Mouse (Mus musculus) gastrocnemius, postnatal 4 days (tissue): ENCODE data around the gene Pgs1. TPM values are rescaled to one million over a fixed set of nuclear protein-coding genes. Genes with fewer than 3 reads are reported as not detected.

ENCODE experiments used
- DNase-seq, 2 experiments: peaks; one replicate each; pipeline ENCODE4 v3.0.0; 2021 to 2022; ENCODE audit warnings: low spot score in 2 of 2, mixed read lengths in 2 of 2
- long read RNA-seq, 2 experiments: library from polyadenylated mRNA; stranded (forward); transcript quantifications; one replicate each; pipeline ENCODE4 v2.0.0; 2021
- total RNA-seq, 2 experiments: library from RNA; stranded (reverse); gene quantifications; 2 replicates each; pipeline ENCODE4 v1.2.3; 2021

The Pgs1 gene
- total RNA-seq = 10 to 100 TPM; 21.6 to 24.6 TPM
- long read RNA-seq, experiment 1, transcript Pgs1-201 (10 exons, 2,197 nt) = minor isoform, 5 of 68 reads
- long read RNA-seq, experiment 1, transcript Pgs1-203 (10 exons, 2,863 nt) = major isoform, 38 of 68 reads
- long read RNA-seq, experiment 1, partial matches to known transcripts = 6 of 68 reads
- long read RNA-seq, experiment 1, other reads (novel, unspliced or antisense) = 18 of 68 reads
- long read RNA-seq, experiment 2, transcript Pgs1-203 (10 exons, 2,863 nt) = major isoform, 62 of 88 reads
- long read RNA-seq, experiment 2, partial matches to known transcripts = 3 of 88 reads
- long read RNA-seq, experiment 2, other reads (novel, unspliced or antisense) = 20 of 88 reads

DNA sequence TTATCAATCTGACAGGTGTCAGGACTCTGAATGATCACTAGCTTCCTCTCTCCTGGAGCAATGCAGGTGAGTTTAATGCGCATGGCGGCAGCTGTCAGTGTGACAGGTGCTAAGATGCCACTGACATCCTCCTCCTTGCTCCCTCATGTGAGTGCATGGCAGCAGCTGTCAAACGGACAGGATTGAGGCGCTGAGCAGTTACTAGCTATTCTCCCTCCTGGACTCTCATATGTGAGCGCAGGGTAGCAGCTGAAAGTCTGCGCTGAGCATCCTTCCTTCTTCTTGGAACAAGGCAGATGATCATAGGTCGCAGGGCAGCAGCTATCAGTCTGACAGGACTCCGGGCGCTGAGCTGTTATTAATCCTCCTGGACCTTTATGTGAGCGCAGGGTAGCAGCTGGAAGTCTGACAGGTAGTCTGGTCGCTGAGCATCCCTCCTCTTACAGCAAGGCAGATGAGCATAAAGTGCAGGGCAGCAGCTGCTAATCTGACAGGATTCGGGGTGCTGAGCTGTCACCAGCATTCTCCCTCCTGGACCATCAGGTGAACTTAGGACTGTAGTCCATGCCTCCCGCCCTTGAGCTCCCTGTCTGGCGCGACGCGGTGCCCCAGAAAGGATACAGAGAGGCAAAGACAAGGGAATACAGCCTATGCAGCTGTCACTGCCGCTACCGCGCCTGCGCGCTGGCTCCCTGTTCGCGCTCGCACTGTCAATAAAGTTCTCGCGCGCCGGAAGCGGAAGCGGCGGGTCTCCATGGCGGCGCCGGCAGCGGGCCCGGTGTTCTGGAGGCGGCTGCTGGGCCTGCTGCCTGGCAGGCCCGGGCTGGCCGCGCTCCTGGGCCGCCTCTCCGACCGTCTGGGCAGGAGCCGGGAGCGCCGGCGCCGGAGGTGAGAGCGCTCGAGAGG, at the start of gene Pgs1:
Gene Pgs1, plus strand, starts transcription at position 167 of the 906 bp plus-strand sequence.
- DNase-seq = peak; percentile 85 to 93

DNA sequence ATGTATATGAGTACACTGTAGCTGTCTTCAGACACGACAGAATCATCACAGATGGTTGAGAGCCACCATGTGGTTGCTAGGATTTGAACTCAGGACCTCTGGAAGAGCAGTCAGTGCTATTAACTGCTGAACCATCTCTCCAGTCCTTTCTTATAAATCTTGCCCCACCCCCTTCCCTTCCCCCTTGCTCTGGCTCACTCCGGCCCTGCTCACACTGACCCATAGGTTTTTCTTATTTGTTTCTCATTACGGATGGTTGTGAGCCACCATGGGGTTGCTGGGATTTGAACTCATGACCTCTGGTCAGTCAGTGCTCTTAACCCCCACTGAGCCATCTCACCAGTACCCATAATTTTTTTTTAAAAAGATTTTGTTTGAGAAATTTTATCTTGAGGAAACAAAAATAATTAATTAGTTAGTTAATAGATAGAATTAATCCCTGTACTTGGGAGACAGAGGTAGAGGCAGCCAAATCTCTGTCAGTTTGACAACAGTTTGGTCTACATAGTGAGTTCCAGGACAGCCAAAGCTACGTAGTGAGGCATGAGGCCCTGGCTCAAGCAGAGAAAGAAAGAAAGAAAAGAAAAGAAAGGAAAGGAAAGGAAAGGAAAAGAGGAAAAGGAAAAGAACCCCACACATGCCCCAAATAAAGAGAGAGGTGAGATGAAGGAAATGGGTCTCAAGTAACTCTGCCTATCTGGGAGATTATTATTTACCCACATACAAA, 46.9 kb upstream of the Pgs1 start:
- no peak for DNase-seq

DNA sequence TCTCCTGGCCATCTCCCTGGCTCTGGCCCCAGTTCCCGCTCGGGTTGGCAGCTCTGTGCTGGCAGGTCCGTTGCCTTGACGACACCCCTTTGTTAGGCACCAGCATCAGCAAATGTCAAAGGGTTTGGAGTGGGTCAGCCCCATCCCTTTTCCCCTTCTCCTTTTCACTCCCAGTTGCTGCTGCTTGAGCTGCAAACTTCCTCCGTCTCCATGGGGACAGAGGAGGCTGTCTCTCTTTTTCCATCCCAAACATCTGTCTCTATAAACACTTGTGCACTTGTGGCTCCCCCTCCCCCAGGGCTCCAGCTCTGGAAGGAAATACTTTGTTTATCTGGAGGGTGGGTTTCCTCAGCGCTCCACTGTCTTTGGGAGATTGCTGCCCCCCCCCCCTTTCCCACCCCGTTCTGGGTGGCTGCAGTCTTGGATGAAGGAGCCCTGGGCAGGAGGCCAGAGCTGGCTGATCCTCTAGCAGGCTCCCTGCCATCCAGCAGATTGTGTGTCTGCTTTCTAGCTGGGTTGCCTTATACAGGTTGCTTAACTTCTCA, 46.3 kb upstream of the Pgs1 start:
- DNase-seq = peak; percentile 75 to 86

DNA sequence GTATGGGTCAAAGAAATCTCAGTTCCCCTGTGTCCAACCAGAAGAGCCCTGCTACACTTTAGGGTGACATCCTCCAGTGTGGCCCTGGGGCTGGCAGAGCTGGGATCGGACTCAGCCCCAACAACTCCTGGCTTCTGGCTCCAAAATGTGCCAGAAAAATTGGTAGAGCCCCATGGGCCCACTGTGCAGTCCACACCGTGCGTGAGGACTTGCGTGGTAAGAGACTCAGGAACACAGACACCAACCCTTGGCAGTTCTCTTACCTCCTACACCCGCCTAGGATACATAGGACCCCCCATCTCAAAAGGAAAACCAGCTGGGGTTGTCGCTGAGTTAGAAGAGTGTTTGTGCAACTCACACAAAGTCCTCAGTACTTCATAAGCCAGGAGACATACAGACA, 45.2 kb upstream of the Pgs1 start:
- DNase-seq = no peak

DNA sequence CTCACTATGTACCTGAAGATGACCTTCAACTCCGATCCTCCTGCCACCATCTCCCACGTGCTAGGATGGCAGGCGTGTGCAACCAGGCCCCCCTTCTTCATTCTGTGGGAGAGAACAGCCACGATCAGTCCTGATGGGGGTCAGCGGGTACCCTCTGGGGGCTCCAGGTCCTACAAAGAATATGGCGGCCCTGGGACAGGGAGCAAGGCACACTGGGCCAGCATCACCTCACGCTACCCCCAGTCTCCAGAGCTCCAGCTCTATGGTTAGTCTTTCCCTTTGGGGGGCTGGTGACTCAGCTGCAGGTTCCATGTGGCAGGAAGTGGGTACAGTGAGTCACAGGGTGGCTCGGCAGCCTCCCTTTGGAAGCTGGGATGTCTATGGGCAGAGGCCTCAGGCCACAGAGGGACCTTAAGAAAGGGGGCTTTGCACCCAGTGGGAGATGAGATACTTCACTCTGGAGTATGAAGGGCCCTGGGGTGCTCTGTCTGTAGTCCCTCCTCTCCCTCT, 44.7 kb upstream of the Pgs1 start:
- no peak for DNase-seq

DNA sequence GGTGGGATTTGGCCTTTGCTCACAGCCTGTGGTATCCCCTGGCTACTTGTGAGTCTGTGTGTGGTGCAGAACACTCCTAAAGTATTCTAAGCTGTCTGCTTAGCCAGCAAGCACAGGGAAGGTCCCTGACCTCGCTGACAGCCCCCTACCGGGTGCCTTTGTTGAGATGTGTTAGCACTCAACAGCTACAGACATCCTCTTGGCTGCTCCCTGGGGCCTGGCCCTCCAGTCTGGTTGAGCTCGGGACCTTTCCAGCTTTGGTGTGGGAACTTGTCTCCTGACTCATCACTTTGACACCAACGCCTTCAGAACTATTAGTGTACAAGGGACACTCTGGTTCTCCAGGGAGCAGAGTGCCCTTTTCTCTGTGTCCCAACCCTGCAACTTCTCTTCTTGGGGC, 44.2 kb upstream of the Pgs1 start:
- DNase-seq = no peak

DNA sequence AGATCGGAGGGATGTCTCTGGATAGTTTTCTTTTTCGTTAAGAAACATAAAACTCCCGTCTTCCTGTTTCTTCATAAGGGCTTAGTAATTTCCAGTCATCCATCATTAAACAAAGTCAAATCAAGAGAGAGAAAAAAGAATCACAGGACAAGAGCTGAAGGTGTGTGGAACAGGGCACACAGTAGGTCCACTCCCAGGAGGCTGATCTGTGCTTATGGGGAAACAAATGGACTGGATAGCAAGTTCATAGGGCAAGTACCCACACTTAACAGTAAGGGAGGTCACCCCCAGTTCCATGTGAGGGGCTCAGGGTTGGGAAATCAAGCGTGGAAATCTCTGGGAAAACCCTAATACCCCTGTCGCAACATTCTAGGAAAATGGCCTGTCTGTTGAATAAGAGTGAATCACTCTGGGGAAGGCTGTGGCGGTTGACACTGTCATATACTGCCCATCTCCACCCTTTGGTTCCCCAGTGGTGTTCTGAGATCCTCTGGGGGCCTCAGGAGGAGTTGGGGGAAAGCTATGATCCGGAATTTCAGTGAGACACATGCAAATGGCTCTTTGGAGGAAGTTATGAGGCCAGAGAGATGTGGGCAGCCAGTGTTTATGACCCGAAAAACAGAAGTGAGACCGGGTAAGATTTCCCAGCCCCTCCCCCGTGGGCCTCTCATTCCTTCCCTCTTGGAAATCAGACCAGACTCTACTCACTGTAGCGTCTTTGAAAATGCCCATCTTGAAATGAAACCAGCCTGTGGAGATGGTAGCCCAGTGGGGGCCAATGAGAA, 39.7 kb upstream of the Pgs1 start:
- no peak for DNase-seq

DNA sequence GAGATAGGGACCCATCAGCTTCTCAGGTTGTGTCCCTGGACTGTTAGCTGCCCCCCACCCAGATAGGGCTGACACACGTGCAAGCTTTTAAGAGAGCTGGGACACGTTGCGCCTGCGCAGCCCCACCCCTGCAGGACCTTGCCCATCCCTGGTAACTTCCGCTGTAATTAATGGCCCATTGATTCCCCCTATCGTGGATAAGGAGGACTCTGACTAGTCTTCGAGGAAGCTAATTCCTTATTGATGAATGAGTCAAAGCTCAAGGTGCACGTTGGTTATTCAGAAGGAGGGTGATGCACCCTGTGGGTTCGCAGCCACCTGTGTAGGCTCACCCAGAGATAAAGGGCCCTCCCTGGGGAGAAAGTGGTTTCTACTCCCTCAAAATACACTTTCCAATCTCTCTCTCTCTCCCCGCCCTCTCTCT, 39.1 kb upstream of the Pgs1 start:
- DNase-seq = no peak

DNA sequence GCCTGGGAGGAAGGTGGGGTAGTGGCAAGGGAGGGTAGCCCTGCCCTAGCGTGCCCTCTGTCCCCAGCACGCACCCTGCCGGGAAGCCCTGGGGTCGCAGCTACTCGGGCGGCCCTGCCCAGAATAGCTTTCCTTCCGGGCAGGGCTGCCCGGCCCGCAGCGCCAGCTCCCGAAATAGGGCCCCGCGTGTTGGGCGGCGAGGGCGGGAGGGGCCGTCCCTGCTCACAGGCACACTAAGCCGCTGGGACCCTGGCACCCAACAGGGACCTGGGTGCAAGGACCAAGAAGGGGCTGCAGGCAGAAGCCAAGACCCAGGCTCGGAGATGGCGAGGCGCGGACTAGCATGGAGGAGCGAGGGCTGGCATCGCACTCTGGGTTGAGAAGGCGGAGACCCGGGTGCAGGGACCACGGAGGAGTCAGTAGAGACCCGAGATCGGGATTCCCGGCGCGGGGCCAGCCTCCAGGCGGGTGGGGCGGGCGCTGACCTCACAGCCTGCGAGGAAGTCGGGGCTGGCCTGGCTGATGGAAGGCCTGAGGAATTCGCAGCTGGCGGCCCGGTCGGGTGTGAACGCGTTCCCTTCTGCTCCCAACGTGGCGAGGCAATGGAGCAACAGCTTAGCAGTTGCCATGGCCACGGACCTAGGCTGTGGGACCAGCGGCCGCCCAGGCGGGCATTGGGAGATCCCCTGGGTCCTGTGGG, 36.5 kb upstream of the Pgs1 start:
- DNase-seq = peak; percentile 91 to 95

DNA sequence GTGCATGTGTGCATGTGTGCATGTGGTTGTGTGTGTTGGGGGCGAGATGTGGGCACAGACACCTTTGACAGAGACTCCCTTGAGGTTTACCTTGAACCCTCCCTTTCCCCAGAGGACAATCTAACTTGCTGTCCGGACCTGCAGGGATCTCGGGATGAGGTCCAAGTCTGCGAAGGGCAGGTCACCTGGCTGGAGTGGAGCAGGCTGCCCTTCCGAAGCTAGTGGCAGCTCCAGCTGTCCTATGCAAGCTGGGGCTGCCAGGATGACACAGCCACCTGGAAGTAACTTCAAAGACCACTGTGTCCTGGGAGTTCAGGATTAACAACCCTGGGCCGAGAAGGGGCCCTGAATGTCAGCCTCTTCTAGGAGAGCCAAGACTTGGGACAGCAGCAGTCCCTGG, 34.7 kb upstream of the Pgs1 start:
- DNase-seq = no peak

DNA sequence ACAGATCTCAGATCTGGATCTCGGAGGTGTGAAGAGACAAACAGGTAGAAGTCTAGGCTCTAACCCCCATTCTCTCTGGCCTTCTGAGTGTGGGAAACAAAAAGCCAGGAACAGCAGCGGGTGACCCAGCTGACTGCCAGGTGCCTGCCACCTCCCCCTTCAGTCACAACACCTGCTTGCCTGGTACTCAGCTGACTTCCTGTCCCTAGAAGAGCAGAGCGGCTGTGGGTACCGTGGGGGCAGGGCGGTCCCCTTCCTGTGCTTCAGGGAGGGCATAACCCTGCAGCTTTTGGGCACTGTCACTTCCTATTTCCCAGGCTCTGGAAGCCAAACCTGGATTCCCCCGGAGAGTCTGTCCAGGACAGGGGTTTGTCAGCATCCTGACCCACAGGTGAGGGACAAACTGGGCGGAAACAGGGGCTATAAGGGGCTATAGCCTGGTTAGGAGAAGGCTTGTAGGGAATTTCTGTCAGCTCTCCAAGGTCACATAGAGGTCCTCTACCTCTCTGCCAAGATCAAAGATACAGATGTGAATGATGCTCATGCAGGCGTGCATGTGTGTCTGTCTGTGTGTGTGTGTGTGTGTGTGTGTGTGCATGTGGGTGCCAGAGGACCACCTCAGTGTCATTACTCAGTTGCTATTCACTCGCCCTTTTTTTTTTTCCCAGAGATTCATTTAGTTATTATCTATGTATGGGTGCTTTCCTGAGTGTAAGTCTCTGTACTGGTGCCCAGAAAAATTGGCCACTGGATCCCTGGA, 33.7 kb upstream of the Pgs1 start:
- no peak for DNase-seq

DNA sequence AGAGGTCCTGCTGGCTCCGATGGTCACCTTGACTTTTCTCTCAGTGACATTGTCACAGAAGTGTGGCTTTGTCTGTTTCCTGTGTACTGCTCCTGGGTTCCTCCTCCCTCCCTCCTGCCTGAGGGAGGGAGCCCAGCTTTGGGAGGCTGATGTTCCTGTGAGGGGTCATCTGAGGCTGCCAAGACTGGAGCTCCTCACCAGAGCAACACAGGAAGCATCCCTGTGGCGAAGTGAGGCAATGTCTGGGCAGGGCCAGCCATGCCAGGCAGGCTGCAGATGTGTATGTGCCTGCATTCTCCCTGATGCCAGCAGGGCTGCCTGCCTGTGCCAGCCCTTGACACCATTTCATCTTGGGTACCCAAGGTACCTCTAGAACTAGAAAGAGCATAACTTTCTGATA, 32.0 kb upstream of the Pgs1 start:
- DNase-seq = no peak

DNA sequence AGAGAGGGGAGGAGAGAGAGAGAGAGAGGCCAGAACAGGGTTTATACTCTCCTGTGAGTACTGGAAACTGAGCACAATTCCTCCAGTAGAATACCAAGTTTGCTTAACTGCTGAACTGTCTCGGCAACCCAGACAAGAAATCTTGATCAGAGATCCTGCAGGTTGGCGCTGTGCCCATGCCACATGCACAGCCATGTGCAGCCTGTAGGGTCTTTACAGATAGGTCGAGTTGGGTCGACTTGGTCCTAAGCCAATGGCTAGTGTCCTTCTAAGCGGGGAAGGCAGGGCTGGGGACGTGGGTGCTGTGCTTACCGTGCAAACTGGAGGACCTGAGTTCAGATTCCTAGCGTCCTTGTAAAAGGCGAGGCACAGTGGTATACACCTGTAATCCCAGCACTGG, 31.3 kb upstream of the Pgs1 start:
- no peak for DNase-seq

DNA sequence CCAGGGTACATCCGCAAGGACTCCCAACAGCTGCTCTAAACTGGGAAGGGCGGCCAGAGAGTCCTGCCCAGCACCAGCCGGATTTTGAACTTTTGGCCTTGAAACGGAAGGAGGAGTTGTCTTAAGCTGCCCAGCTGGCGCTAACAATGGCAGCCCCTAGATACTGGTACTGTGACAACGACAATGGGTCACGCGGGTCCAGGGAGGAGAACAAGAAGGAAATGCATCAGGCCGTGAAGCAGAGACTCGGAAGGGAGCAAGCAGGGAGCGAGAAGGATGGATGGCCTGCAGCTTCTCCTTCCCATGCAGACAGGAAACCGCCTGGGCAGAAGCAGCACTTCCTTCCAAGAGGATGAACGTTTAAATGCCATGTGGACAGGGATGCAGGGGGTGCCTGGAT, 30.5 kb upstream of the Pgs1 start:
- peak in 1 of 2 experiments; percentile 35 for DNase-seq

DNA sequence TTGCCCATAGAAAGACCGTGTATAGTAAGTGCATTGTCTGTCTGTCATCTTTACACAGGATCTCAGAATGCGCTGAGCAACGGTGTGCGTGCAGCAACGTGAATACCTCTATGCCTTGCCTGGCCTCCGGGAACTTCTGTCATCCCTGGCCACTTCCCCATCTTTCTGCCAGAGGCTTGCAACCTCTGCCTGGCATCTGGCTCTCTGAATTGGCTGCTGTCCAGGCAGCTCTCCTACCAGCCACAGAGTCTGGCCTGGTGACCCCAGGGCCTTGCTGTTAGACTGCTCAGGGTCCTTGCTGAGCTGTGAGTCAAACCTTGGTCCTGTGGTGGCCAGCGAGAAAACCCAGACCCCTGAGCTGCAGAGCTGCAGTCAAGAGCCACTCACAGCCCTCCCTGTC, 27.9 kb upstream of the Pgs1 start:
- no peak for DNase-seq

DNA sequence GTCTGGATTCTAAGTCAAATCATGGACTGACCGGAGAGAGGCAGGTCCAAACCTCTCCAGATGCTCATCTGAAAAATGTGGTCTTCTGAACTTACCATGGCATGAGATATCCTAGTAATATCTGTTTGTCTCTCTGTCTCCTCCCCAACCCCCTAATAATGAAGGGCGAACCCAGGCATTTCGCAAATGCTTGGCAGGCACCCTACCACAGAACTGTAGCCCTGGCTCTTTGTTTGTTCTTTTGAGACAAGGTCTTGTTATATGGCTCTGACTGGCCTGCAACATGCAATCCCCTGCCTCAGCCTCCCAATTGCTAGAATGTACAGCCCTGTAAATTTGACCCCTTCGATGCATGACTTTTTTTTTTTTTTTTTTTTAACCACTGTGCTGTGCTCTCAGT, 26.9 kb upstream of the Pgs1 start:
- no peak for DNase-seq

DNA sequence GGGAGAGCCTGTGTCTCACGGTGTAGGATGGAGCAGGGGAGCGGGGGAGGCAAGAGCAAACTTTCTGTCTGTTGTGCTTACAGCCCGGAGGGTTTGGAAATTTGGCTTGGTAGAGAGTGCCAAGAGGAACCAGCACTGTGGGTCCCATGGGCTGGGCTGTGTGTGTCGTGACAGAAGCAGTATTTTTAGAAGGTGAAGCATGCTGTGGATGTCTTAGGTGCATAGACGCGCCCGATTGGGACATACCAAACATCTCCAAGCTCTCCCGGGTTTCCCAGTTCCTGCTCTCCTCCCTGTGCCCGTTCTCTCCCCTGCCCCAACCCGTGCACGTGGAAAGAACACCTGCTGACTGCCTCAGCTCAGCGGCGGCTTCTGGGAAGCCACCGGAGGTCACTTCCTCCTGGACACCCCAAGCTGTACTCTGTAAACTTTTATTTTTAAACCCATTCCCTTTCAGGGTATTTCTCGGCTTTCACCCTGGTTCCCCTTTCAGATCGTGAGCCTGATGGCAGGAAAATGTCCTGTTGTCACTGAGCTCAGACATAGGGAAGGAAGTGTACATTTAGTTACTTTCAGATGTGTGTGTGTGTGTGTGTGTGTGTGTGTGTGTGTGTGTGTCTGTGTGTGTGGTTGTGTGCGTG, 26.2 kb upstream of the Pgs1 start:
- no peak for DNase-seq

DNA sequence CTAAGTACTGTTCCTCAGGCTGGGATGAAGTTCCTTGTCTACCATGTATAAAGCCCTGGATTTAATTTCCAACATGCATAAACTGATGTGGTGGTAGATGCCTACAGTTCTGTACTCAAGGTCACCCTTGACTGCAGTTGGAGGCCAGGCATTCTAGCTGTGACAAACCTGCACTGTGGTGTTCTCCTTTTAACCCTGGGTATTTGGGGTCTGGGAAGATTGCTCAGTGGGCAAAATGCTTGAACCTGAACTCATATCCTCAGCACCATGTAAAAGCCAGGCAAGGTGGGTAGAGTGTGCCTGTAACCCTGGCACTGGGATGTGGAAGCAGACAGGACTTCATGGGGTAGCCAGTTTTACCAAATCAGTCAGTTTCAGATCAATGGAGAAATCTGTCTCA, 25.5 kb upstream of the Pgs1 start:
- DNase-seq = no peak
